Mouse (Mus musculus) CH12.LX (cell line): Measurements from ENCODE around the gene C330021F23Rik. TPM values are rescaled to one million over a fixed set of nuclear protein-coding genes. Genes with fewer than 3 reads are reported as not detected.

ENCODE experiments used
- DNase-seq: peaks from one replicate; pipeline ENCODE4 v3.0.0-alpha.2; 2013; ENCODE audit errors: extremely low read depth
- H3K27ac ChIP-seq: 2 replicates; pipeline ENCODE4 v1.5.1; 2012; ENCODE audit warnings: low read depth, mild to moderate bottlenecking, control low read depth, moderate library complexity; ENCODE audit not compliant: insufficient read depth
- H3K27me3 ChIP-seq: replicated peaks from 2 replicates; pipeline ENCODE3; 2012; ENCODE audit warnings: inconsistent platforms
- H3K36me3 ChIP-seq, 2 experiments: replicated peaks in 1 of 2; 2 replicates each; pipeline versions ENCODE3 to v1.6.1; 2012; ENCODE audit warnings: inconsistent platforms in 1 of 2, low read length in 1 of 2, mild to moderate bottlenecking in 1 of 2, mixed read lengths in 1 of 2, moderate library complexity in 1 of 2; ENCODE audit not compliant: control insufficient read depth in 1 of 2, insufficient read depth in 1 of 2
- H3K4me1 ChIP-seq, 2 experiments: 2 replicates each; pipeline ENCODE4 v1.6.1; 2012; ENCODE audit warnings: inconsistent platforms in 1 of 2, moderate library complexity in 1 of 2; ENCODE audit not compliant: insufficient read depth in 2 of 2, control insufficient read depth in 1 of 2
- H3K4me2 ChIP-seq: 2 replicates; pipeline ENCODE4 v1.6.1; 2012; ENCODE audit warnings: low read depth, mild to moderate bottlenecking, control low read depth; ENCODE audit not compliant: poor library complexity, insufficient read depth, severe bottlenecking
- H3K4me3 ChIP-seq, 3 experiments: fragments of 150-350 bp in 1 of 3; sonication (generic) in 1 of 3; replicated peaks in 1 of 3; 2 replicates each; pipeline versions ENCODE3 to v1.5.1; 2011 to 2012; ENCODE audit warnings: low read depth in 2 of 3, low read length in 2 of 3, mild to moderate bottlenecking in 2 of 3, moderate library complexity in 2 of 3, control low read depth in 1 of 3, improper control_type of control experiment in 1 of 3, inconsistent platforms in 1 of 3, mixed read lengths in 1 of 3; ENCODE audit not compliant: poor library complexity in 1 of 3
- H3K79me2 ChIP-seq: replicated peaks from 2 replicates; pipeline ENCODE4 v1.6.1; 2012; ENCODE audit warnings: mild to moderate bottlenecking, moderate library complexity; ENCODE audit not compliant: control insufficient read depth, poor library complexity, insufficient read depth, severe bottlenecking; ENCODE audit errors: extremely low read depth
- H3K9ac ChIP-seq: 2 replicates; pipeline ENCODE4 v1.6.1; 2012; ENCODE audit warnings: low read depth, mild to moderate bottlenecking, control low read depth, moderate library complexity; ENCODE audit not compliant: insufficient read depth
- H3K9me3 ChIP-seq: replicated peaks from 2 replicates; pipeline ENCODE3; 2012; ENCODE audit warnings: low read length, inconsistent platforms, mixed read lengths
- BHLHE40 ChIP-seq: IDR thresholded peaks from 2 replicates; pipeline ENCODE4 v1.6.1; 2011; ENCODE audit warnings: mild to moderate bottlenecking, low read depth, low read length, improper control_type of control experiment
- CHD2 ChIP-seq: IDR thresholded peaks from 2 replicates; pipeline ENCODE4 v1.6.1; 2011; ENCODE audit warnings: low read length, improper control_type of control experiment
- CTCF ChIP-seq, 2 experiments: IDR thresholded peaks in 1 of 2; conservative IDR thresholded peaks in 1 of 2; 2 replicates each; pipeline ENCODE4 v1.5.1; 2011 to 2012; ENCODE audit warnings: low read depth in 2 of 2, low read length in 2 of 2, improper control_type of control experiment in 1 of 2, inconsistent platforms in 1 of 2, mild to moderate bottlenecking in 1 of 2, moderate library complexity in 1 of 2
- E2F4 ChIP-seq: IDR thresholded peaks from 2 replicates; pipeline ENCODE4 v1.6.1; 2011; ENCODE audit warnings: low read depth, low read length, improper control_type of control experiment; ENCODE audit not compliant: insufficient replicate concordance
- EP300 ChIP-seq: IDR thresholded peaks from 2 replicates; pipeline ENCODE4 v1.6.1; 2011; ENCODE audit warnings: low read length, improper control_type of control experiment
- HCFC1 ChIP-seq: IDR thresholded peaks from 2 replicates; pipeline ENCODE4 v1.6.1; 2012; ENCODE audit warnings: low read depth, mild to moderate bottlenecking, inconsistent platforms, low read length, improper control_type of control experiment
- IRF4 ChIP-seq: IDR thresholded peaks from 2 replicates; pipeline ENCODE4 v1.6.1; 2014; ENCODE audit warnings: low read depth, mild to moderate bottlenecking, inconsistent platforms, low read length, improper control_type of control experiment
- JUN ChIP-seq: IDR thresholded peaks from 2 replicates; pipeline ENCODE4 v1.6.1; 2011; ENCODE audit warnings: low read depth, mild to moderate bottlenecking, low read length, improper control_type of control experiment, moderate library complexity; ENCODE audit not compliant: insufficient read depth
- KAT2A ChIP-seq: IDR thresholded peaks from 2 replicates; pipeline ENCODE4 v1.6.1; 2012; ENCODE audit warnings: low read length, improper control_type of control experiment, inconsistent platforms; ENCODE audit not compliant: insufficient replicate concordance
- MAFK ChIP-seq: IDR thresholded peaks from 2 replicates; pipeline ENCODE4 v1.6.1; 2011; ENCODE audit warnings: low read length, improper control_type of control experiment; ENCODE audit not compliant: insufficient replicate concordance
- MAX ChIP-seq: IDR thresholded peaks from 2 replicates; pipeline ENCODE4 v1.6.1; 2011; ENCODE audit warnings: low read length, improper control_type of control experiment
- MAZ ChIP-seq: IDR thresholded peaks from 2 replicates; pipeline ENCODE4 v1.6.1; 2012; ENCODE audit warnings: low read depth, mild to moderate bottlenecking, inconsistent platforms, low read length, improper control_type of control experiment, moderate library complexity
- MEF2A ChIP-seq: IDR thresholded peaks from 2 replicates; pipeline ENCODE4 v1.6.1; 2014; ENCODE audit warnings: low read depth, mild to moderate bottlenecking, inconsistent platforms, low read length, improper control_type of control experiment, borderline replicate concordance
- MXI1 ChIP-seq: IDR thresholded peaks from 2 replicates; pipeline ENCODE4 v1.6.1; 2011; ENCODE audit warnings: mild to moderate bottlenecking, low read depth, low read length, improper control_type of control experiment
- MYC ChIP-seq: IDR thresholded peaks from 2 replicates; pipeline ENCODE4 v1.6.1; 2011; ENCODE audit warnings: low read depth, mild to moderate bottlenecking, improper control_type of control experiment, low read length
- NRF1 ChIP-seq: IDR thresholded peaks from 2 replicates; pipeline ENCODE4 v1.6.1; 2014; ENCODE audit warnings: low read depth, mild to moderate bottlenecking, inconsistent platforms, low read length, improper control_type of control experiment, moderate library complexity
- POLR2AphosphoS2 ChIP-seq: IDR thresholded peaks from 2 replicates; pipeline ENCODE4 v1.6.1; 2011; ENCODE audit warnings: low read depth, low read length, improper control_type of control experiment
- RCOR1 ChIP-seq: conservative IDR thresholded peaks from 2 replicates; pipeline ENCODE4 v1.6.1; 2012; ENCODE audit warnings: low read depth, mild to moderate bottlenecking, inconsistent platforms, low read length, improper control_type of control experiment
- TBP ChIP-seq: conservative IDR thresholded peaks from 2 replicates; pipeline ENCODE4 v1.6.1; 2011; ENCODE audit warnings: low read depth, low read length, improper control_type of control experiment
- USF1 ChIP-seq: IDR thresholded peaks from 2 replicates; pipeline ENCODE4 v1.6.1; 2014; ENCODE audit warnings: low read depth, mild to moderate bottlenecking, inconsistent platforms, low read length, improper control_type of control experiment
- USF2 ChIP-seq: conservative IDR thresholded peaks from 2 replicates; pipeline ENCODE4 v1.6.1; 2011; ENCODE audit warnings: low read depth, low read length, improper control_type of control experiment
- dilution Hi-C: fragments of 300-500 bp; cut with MboI; formaldehyde crosslinking; loops from 2 replicates; pipeline ENCODE4 v1.14.3; 2020; ENCODE audit warnings: low sequenced_read_pairs; ENCODE audit not compliant: extremely low pct_unique_long_range_greater_than_20kb, extremely low pct_ligation_motif_present
- in situ Hi-C: fragments of 300-500 bp; cut with MboI; formaldehyde crosslinking; loops from 3 replicates; pipeline ENCODE4 v1.14.3; 2019; ENCODE audit warnings: low sequenced_read_pairs, low pct_ligation_motif_present, low pct_unique_long_range_greater_than_20kb, mixed read lengths
- polyA plus RNA-seq: library from polyadenylated mRNA; unstranded; fragments of >175 nt; gene quantifications from 2 replicates; pipeline ENCODE4 v1.2.1, GENCODE M21; 2012; ENCODE audit warnings: low read depth; ENCODE audit not compliant: insufficient read length
- total RNA-seq, 2 experiments: library from RNA; depleted of rRNA; stranded (reverse); fragments of 300-350 nt in 1 of 2; fragments of >200 nt in 1 of 2; gene quantifications; 2 replicates each; pipeline ENCODE4 v1.2.3; 2012 to 2014

Gene C330021F23Rik
- total and polyA plus RNA-seq, 3 experiments, result 1.0 to 1.1 TPM; not detected in 1

DNA sequence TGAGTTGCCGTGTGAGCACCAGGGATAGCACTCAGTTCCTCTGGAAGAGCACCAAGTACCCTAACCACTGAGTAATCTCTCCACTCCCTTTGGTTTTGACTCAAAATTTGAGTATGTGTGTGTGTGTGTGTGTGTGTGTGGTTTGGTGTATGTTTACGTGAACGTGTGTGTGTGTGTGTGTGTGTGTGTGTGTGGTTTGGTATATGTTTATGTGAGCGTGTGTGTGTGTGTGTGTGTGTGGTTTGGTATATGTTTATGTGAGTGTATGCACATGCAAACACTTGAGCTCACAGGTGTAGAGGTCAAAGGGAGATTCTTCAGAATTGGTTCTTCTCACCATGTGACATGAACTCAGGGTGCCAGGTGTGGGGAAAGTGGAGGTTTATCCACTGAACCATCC is 11.7 kb upstream of the C330021F23Rik start:
- Histone ChIP-seq H3K4me1 (no peaks in the 10 kb centered on the region), H3K9ac (no peak overlapping the region), H3K36me3 (peaks cover 0 to 6% of the 10 kb centered on the region in 2 experiments), H3K27me3 (peaks cover 3% of the 10 kb centered on the region), H3K9me3 (no peaks in the 10 kb centered on the region), H3K4me2 (no peak overlapping the region), H3K79me2 (no peaks in the 10 kb centered on the region; the same call in 1 of the 2 replicates), H3K4me3 (no peak overlapping the region), H3K27ac (no peak overlapping the region)
- TF ChIP-seq USF1 (no peak), NRF1 (no peak), BHLHE40 (no peak), MEF2A (no peak), MAZ (no peak), USF2 (no peak)
- dilution Hi-C loops, result no loop called here
- in situ Hi-C loops, result no loop called here
- no peak for DNase-seq

GRCm38 (mm10) chr8:3568378-3568777 is 588 bp downstream of the C330021F23Rik start:
- Histone ChIP-seq H3K4me2 (no peak overlapping the region), H3K79me2 (no peaks in the 10 kb centered on the region), H3K4me1 (peaks cover 0 to 5% of the 10 kb centered on the region in 2 experiments; a peak in 2 of 4 replicates), H3K36me3 (no peaks in the 10 kb centered on the region), H3K4me3 (no peak overlapping the region), H3K9ac (no peak overlapping the region), H3K27ac (no peak overlapping the region), H3K27me3 (peaks cover 8% of the 10 kb centered on the region), H3K9me3 (no peaks in the 10 kb centered on the region)
- dilution Hi-C loops, result no loop called here
- DNase-seq, result no peak
- in situ Hi-C loops, result no loop called here
- TF ChIP-seq RCOR1 (no peak), CTCF (conservative IDR thresholded peaks at IDR 0.05 in 1 of 2, IDR thresholded peaks at IDR 0.05 in 1 of 2; ENCODE audit: low read depth in 2 of 2, low read length in 2 of 2) (no peak), E2F4 (no peak), NRF1 (no peak), MAFK (no peak), JUN (no peak), TBP (no peak), MYC (no peak), CHD2 (no peak), MXI1 (no peak), MAX (no peak), EP300 (no peak), IRF4 (no peak), KAT2A (no peak), POLR2AphosphoS2 (no peak), HCFC1 (no peak)
